Mouse (Mus musculus): ENCODE results near the gene Gm1043.
A peak's percentile ranks its signal among the peaks of the same experiment; 100 is the strongest.

Gene Gm1043

DNA sequence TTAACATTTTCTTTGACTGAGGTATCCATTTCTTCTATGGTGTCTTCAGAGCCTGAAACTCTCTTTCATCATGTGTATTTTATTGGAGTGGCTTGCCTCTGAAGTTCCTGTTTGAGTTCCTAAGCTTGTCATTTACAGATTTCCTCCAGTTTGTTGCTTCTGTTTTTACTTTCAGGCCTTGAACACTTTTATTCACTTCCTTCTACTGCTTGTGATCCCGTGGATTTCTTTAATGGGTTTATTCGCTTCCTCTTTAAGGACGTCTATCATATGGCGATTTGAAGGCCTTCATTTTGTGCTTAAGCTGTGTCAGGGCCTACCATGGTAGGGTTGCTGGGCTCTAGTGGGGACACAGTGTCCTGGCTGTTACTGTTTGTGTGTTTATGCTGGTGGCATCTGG is 11.5 kb upstream of the Gm1043 start:
- no peak for DNase-seq

GRCm38 (mm10) chr5:37076692-37077329 is 8.4 kb upstream of the Gm1043 start:
- DNase-seq, result peak; percentile 57

- DNase-seq, result no peak
Observed at GRCm38 (mm10) chr5:37077330-37077698, 7.9 kb upstream of the Gm1043 start.

GRCm38 (mm10) chr5:37079484-37079883 is 5.7 kb upstream of the Gm1043 start:
- no peak for DNase-seq

GRCm38 (mm10) chr5:37080601-37081000 is 4.6 kb upstream of the Gm1043 start:
- no peak for DNase-seq

GRCm38 (mm10) chr5:37082420-37082819 is 2.8 kb upstream of the Gm1043 start:
- DNase-seq, result peak; percentile 37

DNA sequence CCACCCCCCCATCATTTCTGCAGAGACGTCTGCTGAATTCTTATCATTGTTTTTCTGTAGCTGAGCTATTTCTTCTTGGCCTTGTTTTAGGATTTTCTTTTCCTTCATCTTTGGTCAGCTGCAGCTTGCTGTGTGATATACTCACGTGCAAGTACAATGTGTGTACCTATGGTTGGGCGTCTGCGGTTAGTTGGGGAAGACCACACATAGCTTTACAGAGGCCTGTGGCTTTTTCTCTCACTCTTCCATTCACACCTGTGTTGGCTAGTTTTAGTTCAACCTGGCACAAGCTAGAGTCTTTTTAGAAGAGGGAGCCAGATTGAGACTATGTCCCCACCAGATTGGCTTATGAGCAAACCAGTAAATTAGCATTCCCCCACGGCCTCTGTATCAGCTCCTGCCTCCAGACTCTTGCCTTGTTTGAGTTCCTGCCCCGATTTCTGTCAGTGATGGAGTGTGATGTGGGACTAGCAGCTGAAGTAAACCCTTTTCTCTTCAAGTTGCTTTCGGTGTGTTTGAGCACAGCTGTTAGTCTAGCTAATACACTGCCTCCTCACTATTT is 1.9 kb upstream of the Gm1043 start:
- DNase-seq, result no peak

- DNase-seq, result no peak
Observed at GRCm38 (mm10) chr5:37083850-37084249, 1.3 kb upstream of the Gm1043 start.

- DNase-seq, result no peak
Observed at GRCm38 (mm10) chr5:37085918-37086317, 748 bp downstream of the Gm1043 start.

DNA sequence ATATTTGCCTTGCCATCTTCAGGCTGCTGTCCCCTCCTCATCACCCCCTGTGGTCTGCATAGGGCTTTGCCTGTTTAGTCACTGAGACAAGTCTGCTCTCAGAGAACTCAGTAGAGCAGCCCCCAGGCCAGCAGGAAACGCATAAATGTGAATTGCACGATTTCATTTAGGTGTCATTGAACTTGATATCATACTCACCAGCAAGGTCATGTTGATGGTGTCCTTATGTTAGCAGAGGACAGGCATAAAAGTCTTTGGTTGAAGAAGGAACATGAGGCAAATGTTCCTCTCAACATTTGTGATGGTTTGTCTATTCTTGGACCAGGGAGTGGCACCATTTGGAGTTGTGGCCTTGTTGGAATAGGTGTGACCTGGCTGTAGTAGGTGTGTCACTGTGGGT is 2.6 kb downstream of the Gm1043 start:
- DNase-seq, result no peak

DNA sequence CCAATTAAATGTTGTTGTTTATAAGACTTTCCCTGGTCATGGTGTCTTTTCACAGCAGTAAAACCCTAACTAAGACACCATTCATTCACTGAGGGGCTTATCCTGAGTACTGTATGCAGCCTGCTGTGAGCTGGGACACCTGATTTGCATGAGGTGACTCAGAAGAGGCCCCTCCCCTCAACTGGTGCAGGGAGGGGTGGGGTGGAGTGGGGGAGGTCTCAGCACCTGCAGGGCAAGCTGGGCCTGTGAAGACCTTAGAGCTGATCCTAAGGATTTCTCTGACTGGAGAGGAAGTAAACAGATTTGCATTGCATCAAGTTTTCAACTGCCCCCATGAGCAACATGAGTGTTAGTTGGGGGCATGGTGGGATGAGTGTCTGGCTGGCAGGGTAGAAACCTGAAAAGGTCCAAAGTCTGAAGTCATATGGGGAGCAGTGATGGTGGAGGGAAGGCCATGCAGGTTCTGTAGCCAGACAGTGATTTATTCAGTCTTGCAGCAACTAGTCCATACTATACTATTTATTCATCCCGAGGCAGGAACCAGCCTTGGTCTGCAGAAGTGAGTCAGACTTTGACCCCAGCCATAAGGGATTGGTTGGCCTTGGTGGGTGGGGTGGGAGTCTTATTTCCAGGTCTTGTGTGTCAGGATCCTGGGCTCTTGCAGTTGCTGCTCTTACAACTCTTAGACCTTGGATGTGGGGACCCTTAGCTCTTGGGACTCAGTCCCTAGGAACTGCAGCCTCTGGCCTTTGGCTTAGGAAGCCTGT is 3.4 kb downstream of the Gm1043 start:
- DNase-seq, result no peak

GRCm38 (mm10) chr5:37091171-37091628 is 6.0 kb downstream of the Gm1043 start:
- no peak for DNase-seq

DNA sequence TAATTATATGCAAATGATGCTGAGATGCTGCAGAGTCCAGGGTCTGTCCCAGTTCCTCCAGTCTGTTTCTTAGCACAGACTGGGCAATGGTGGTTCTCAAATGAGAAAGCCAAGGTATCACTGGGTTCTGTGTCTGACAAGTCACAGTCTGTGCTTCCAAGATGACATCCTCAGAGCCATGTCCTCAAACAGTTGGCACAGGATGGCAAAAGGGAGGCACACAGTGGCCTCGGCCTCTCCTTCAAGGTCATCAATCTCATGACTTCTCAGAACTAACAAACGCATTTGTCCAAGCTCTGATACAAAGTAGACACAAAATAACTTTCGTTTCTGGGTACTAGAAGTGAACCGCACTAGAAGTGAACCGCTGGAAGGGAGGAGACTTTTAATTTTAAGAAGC is 9.8 kb downstream of the Gm1043 start:
- no peak for DNase-seq

DNA sequence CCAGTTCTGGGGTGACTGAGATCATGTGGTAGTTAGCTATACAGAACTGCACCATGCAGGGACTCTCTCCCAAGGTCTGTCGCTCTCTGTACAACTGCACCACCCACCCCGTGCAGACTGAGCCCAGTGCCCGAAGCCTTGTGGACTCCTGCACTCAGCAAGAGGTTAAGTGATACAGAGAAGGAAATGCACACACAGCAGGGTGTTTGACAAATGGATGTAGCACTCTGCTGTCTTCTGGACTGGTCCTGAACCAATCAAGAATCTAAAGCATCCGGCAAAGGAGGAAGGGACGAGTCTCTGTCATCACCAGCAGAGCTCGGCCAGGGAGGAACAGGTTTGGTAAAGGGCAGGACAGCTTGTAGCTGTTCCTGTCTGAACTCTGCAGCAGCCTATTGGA is 12.4 kb downstream of the Gm1043 start:
- DNase-seq, result no peak

DNA sequence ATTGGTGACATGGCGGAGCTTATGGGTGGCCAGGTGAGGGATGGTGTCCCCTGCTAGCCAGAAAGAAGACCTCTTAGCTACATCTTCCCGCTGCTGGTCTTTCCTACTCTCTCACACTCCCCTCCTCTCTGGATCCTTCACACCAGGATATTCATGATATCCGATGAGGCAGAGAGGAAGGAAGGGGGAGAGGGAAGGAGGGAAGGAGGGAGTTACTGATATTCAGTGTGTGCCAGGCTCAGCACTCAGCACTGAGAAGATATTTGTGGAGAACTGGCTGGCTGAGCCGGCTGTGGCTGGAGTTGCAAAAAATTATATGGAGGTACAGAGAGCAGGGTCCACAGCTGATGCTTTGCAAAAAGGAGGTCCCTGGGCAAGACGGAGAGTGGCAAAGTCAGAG is 15.6 kb downstream of the Gm1043 start:
- DNase-seq, result no peak

- no peak for DNase-seq
Observed at GRCm38 (mm10) chr5:37101631-37102030, 16.5 kb downstream of the Gm1043 start.

DNA sequence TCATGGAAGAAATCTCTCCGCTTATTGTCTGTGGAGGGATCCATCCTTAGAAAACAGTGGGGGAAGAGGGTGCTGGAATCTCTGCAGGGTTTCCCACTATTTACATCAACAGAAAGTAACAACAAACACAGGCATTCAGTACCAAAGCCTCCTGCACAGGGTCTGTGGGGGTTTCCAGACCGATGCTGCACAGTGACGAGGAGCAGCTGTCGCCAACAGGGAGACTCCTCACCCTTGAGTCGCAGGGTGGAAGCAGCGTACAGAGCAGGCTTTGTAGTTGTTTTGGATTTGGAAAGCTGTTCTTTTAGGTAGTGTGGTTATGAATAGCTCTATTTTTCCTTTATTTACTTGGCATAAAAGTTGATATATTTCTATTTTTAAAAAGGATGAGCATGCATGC is 16.9 kb downstream of the Gm1043 start:
- no peak for DNase-seq

GRCm38 (mm10) chr5:37105531-37106456 is 20.6 kb downstream of the Gm1043 start:
- DNase-seq, result no peak

DNA sequence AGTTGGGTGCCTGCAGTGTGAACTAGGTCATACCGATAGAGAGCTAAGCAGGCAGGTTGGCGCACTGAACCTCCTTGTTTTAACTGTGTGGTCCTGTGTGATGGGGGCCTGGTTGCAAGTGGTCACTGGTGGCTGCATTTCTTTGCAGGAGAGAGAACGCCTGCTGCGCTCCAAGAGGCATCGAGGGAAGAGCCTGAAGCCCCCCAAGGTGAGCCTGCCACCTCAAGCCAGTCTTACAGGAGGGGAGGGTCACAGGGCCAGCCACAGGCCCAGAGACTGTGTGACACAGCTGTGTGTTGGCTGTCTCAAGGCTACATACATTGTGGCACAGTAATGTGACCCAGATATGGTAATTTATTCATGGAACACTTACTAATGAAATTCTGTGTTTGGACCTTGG is 21.9 kb downstream of the Gm1043 start:
- DNase-seq, result no peak

GRCm38 (mm10) chr5:37107611-37108010 is 22.4 kb downstream of the Gm1043 start:
- DNase-seq, result no peak

DNA sequence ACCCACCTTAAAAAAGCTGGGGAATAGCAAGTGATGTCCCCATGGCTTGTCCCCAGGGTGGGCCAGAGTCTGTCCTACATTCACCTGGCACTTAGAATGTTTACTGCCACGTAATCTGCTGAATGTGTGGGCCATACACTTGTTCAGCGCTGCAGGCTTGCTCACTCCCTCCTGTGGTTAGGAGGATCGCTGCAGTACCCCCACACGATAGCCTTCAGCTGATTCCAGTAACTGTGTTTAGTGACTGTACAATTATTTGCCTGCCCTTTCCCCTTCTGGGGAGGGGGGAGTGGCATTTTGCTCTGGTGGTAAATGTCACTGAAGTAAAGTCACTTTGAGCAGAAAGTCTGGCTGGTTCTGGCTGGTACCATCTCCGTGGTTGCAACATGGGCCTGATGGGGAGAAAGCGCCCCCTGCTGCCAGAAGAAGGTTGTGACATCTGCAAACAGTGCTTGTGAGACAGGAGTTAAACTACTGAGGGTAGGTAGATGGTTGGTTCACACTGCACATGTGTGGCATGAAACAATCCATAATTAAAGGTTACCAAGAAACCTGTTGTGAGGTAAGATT is 24.2 kb downstream of the Gm1043 start:
- peak; percentile 68 for DNase-seq

DNA sequence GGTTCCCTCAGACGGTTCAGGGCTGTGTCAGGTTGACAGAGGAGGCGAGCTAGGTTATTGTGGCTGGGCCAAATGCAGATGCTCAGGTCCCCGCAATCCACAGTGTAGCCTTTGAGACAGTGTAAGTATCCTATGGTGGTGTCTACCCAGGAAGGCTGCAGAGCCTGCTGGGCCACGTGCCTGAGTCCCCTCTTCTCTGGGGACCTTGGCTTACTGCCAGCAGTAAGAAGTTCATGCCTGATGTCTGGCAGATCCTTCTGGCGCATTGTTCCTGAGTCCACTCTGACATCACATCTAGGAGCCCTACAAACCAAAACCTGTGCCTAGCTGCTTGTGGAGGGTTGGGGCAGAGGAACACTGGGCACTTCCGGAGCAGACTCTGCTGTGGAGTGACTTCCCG is 27.2 kb downstream of the Gm1043 start:
- DNase-seq, result no peak

GRCm38 (mm10) chr5:37117126-37117525 is 32.0 kb downstream of the Gm1043 start:
- no peak for DNase-seq
